Comparison of ENCODE assay signal across 23 mouse cellular contexts in the genomic region with DNA sequence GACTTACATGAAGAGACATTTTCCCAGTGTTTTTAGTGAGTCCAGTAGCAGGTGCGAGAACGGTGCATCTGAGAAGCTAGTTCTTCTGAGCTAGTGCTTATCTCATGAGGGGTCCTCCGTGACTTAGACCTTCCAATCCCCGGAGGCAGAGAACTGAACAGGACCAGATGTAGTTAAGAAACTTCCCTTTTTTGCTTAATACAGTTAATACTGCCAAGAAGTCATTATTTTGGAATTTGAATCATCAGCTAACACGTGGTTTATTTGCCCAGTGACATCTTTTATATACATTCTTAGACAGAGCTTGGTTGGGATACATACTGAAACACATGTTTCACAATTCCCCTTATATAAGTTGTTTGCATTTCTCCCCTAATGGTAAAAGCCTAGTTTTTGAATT.
"Had no signal": no experiment of that assay in that cellular context is flagged by ENCODE, and none has a peak within 500 bp of the region (broad histone marks: within the 10 kb centered on the region; RNA-seq: fewer than 3 reads in every experiment).

No protein-coding gene starts in this region.

- H3K27ac ChIP-seq: heart, adult 2 months; hindbrain, embryonic 13.5 days; hindbrain, embryonic 15.5 days; hindbrain, postnatal 0 days; kidney, embryonic 15.5 days; kidney, postnatal 0 days; limb, embryonic 13.5 days; limb, embryonic 15.5 days; liver, embryonic 12.5 days had no signal

- H3K9me3 ChIP-seq: heart, embryonic 12.5 days; hindbrain, embryonic 13.5 days; hindbrain, embryonic 15.5 days; kidney, embryonic 15.5 days; limb, embryonic 13.5 days; limb, embryonic 15.5 days; liver, embryonic 12.5 days had no signal

- DNase-seq: gastrocnemius, postnatal 14 days; gastrocnemius, postnatal 36 days; heart, adult 2 months; heart, postnatal 10 days; heart, postnatal 36 days; kidney, adult 11 months; kidney, adult 2 months; kidney, adult 9 months; kidney, postnatal 14 days; kidney, postnatal 36 days; layer of hippocampus, adult 9-11 months; layer of hippocampus, postnatal 36 days; left cerebral cortex, postnatal 4 days had no signal

- H3K27me3 ChIP-seq: heart, embryonic 12.5 days; hindbrain, embryonic 13.5 days; hindbrain, embryonic 15.5 days; kidney, embryonic 15.5 days; limb, embryonic 13.5 days; limb, embryonic 15.5 days; liver, embryonic 12.5 days had no signal

- ATAC-seq: hindbrain, postnatal 0 days; intestine, embryonic 16.5 days; liver, embryonic 12.5 days had no signal

- H3K9ac ChIP-seq: heart, embryonic 12.5 days; hindbrain, embryonic 13.5 days; hindbrain, embryonic 15.5 days; kidney, embryonic 15.5 days; limb, embryonic 13.5 days; limb, embryonic 15.5 days; liver, embryonic 12.5 days had no signal

- H3K4me3 ChIP-seq: heart, adult 2 months; heart, embryonic 12.5 days; hindbrain, embryonic 13.5 days; hindbrain, embryonic 15.5 days; kidney, embryonic 15.5 days; limb, embryonic 13.5 days; limb, embryonic 15.5 days; liver, embryonic 12.5 days had no signal

- H3K4me1 ChIP-seq: hindbrain, embryonic 13.5 days; hindbrain, embryonic 15.5 days; kidney, embryonic 15.5 days; limb, embryonic 13.5 days; limb, embryonic 15.5 days; liver, embryonic 12.5 days had no signal

- H3K4me2 ChIP-seq: heart, embryonic 12.5 days; hindbrain, embryonic 13.5 days; hindbrain, embryonic 15.5 days; kidney, embryonic 15.5 days; limb, embryonic 13.5 days; limb, embryonic 15.5 days; liver, embryonic 12.5 days had no signal
